Mouse (Mus musculus) monocyte, adult 2 months (primary cell): ENCODE results near the gene Rtn4r.

Experiments
- DNase-seq, 2 experiments: peaks; one replicate each; pipeline ENCODE4 v3.0.0; 2022; ENCODE audit warnings: low spot score in 2 of 2, low read depth in 1 of 2

Rtn4r gene

GRCm38 (mm10) chr16:18127241-18127861 is at the start of gene Rtn4r:
Gene Rtn4r (plus strand): TSS chr16:18127642.
- DNase-seq: no peak

DNA sequence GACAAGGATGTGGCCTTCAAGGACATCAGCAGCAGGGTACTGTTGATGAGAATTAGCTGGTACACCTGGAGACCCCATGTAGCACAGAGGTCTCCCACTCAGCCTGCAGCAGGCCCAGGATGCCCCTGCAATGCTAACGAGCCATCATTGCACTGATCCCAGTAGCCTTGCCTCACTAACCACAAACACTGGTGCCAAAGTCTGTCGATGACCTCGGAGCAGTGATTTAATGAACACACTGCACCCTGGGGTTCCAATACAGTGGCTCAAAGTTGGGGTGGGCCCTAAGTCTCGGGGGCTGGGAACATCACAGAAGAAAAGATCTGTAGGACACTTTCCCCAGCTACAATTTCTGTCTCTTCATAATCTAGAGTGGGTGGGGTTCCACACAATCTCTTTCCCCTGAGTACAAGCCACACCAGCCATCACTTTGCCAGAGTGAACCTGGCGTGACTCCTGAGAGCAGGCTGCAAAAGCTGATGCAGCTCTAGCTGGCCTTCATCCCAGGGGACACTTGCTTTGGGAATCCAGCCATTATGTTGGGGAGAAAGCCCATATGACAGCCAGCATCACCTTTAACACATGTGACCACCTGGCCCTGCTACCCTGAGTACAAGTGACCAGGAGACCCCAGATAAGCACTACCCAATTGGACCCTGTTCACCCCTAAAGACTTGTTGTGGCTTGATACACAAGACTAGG is 49.0 kb upstream of the Rtn4r start:
- no peak for DNase-seq

DNA sequence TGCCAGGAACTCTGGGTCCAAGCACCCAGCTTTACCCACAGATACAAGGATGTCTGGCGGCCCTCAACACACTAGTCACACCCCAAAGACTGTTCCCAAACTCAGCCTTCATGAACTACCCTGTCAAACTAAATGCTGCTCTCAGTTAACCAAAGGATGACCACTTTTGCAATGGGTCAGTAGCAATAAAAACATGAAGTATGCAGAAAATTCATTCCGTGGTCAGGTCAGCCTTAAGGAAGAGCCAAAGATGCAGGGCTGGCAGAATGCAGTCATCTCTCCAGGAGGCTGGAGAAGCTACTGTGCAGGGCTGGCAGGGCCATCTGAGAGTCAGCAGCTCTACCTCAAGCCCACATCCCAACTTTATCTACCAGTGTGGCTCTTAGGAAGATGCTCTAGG is 48.1 kb upstream of the Rtn4r start:
- DNase-seq: no peak

- no peak for DNase-seq
These were observed 47.3 kb upstream of the Rtn4r start for GRCm38 (mm10) chr16:18080171-18080570.

- no peak for DNase-seq
These were observed 46.2 kb upstream of the Rtn4r start for GRCm38 (mm10) chr16:18081149-18081827.

DNA sequence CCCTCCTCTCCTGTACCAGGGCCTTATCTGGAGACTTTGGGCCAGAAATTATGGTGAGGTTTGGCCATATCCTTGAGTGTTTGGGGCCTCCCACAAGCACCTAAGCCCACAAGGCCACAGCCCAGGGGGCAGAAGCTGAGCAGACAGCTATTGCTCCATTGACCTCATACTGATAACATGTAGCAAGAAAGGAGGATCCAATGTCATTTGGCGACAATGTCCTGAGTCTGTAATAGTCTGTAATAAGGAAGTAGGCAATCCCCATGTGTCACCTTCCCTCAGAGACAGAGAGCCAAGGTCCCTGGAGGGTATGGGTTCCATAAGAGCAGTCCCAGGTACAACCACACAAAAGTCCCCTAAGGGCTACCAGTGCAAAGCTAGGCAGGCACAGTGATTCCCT is 45.2 kb upstream of the Rtn4r start:
- DNase-seq: no peak

DNA sequence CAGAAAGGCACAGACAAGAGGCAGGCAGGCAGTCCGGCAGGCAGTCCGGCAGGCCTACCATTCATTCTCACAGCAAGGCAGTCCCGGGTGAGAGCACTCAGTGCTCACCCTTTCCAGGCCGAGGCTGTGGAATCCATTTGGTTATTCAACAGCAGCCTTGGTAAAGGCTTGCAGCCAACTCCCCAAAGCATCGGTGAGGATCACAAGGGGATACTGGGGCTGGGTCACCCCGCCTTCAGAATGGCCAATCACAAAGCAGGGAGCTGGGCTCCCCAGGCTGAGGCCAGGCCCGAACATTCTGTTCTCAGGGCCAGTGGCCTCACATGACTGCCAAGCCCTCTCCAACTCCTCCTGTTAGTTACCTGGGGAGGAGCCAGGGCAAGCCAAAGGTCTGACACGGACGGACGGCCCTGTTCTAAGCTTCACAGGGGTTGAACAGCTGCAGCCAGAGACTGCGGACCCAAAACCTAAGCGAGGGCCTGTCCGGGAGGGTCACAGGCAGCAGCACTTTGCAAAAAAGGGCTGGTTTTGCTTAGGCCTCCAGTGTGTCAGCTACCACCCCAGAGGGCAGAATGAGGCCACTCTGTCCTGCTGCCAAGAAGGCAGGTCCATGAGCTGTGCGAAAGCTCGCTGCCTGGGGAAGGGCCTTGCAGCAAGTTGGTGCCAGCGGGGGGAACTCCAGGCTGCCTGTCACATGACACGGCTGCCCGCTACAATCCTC is 44.1 kb upstream of the Rtn4r start:
- DNase-seq: no peak

GRCm38 (mm10) chr16:18084262-18084661 is 43.2 kb upstream of the Rtn4r start:
- DNase-seq: no peak

DNA sequence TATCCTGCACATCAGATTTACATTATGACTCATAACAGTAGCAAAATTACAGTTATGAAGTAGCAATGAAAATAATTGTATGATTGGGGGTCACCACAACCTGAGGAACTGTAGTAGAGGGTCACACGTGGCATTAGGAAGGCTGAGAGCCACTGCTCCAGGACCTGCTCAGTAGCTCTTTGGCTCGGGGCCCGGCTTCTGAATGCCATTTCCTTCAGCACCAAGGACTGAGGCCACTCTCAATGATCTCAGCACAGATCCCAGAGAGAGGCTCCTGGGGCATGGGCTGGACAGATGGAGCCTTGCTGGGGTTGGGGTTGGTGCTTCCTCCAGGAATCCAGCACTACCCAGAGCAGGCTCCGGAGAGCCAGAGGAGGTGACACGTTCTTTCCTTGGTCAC is 40.3 kb upstream of the Rtn4r start:
- DNase-seq: no peak

DNA sequence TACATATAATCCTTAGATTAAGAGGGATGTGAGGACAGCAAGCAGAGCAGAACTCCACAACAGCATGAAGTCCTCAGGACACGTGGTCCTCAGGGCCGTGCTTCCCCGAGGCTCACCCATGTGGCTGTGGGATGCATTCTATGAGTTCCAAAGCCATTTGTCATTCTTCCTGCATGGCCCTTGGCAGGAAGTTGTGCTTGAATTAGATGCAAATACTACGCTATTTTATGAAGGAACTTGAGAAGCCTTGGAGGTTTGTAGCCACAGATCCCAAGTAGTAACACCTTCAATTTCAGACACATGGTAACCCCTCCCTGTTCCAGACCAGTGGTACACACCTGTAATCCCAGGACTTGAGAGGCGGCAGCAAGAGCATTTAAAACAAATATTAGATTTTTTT is 31.1 kb upstream of the Rtn4r start:
- DNase-seq: no peak

DNA sequence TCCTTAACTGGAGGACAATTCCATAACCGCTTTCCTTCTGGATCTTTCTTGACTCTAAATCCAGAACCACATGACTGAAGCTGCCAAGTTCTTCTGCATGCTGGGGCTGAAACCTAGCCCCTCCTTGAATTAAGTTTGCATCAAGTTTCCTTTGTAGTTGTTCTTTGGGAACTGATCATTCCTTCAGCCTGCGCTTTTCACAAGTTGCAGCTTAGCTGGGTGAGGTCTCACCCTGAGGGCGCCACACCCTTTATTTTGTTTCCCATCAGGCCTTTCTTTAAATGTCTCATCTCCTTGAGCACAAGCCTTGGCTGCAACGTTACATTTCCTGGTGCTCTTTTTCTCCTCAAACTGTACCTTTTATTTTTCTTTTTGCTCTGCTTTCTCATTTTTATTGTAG is 24.6 kb upstream of the Rtn4r start:
- DNase-seq: no peak

DNA sequence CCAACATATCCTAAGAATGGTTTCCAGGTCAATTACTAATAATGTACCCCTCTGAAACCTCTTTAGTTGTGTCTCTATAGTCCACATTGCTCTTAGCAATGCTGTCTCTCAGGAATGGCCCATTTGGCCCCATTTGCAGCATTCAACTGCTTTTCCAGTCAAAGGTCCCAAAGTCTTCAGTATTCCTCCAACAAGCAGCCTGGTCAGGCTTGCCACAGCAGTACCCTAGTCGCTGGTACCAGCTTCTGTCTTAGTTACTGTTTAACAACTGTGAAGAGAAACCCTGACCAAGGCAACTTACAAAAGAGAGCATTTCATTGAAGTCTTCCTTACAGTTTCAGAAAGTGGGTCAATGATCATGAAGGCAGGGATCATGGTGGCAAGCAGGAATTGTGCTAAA is 24.1 kb upstream of the Rtn4r start:
- DNase-seq: no peak

GRCm38 (mm10) chr16:18103808-18104207 is 23.6 kb upstream of the Rtn4r start:
- DNase-seq: no peak

DNA sequence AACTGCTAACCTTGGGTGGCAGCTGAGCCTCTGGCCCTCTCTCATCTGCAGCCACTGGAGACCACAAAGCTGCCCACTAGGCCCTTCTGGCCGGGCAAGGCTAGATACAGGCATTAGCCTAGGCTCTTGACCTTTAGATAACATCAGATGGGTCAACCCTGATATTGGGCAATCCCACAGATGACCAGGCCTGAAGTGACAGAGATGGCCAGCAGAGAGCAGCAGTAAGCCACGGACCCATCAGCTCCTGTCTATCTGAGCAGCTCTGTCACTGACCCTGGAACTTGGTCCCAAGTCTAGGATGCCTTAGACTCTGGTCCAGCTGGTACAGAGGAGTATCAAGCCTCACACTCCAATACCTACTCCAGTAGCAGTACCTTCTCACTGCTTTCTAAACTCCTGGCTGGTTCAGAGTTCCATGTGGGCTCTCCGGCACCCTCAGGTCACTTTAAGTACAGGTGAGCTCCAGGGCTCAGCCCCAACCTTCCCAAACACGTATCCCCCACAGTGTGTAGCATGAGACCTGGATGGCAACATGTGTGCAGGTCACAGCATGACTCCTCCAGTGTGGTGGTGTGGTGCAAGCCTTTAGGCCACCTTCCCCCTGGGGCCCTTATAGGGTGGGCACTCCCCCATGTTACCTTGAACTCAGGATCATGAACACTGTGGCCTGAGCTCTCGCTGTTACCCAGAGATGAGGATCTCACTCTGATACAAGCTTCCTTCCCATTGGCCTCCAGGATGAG is 19.0 kb upstream of the Rtn4r start:
- peak in 1 of 2 experiments; percentile 43 for DNase-seq

GRCm38 (mm10) chr16:18111042-18111441 is 16.4 kb upstream of the Rtn4r start:
- no peak for DNase-seq

- DNase-seq: no peak
These were observed 11.0 kb upstream of the Rtn4r start for GRCm38 (mm10) chr16:18116467-18116866.

GRCm38 (mm10) chr16:18118285-18118684 is 9.2 kb upstream of the Rtn4r start:
- DNase-seq: no peak

GRCm38 (mm10) chr16:18119031-18119730 is 8.3 kb upstream of the Rtn4r start:
- no peak for DNase-seq

DNA sequence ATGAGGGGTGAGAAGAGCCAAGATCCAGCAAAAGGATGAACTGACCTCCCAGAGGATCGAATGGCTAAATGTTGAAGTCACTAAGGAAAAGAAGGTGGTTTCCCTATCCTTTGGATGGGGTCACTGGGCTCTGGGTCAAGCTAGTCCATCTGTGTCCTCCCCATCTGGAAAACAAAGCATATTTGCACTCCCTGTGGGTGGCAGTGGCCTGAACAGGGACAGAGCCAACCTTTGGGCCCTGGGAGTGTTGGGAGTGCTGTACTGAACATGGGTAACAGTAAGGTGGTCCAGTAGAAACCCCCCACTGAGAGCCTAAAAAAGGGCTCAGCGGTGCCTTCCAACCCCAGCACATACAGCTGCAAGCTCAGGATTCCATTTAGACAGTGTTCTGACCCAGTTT is 4.7 kb upstream of the Rtn4r start:
- no peak for DNase-seq

GRCm38 (mm10) chr16:18123471-18123870 is 4.0 kb upstream of the Rtn4r start:
- no peak for DNase-seq

- no peak for DNase-seq
These were observed 3.4 kb upstream of the Rtn4r start for GRCm38 (mm10) chr16:18124040-18124439.
